Mouse (Mus musculus) frontal cortex, postnatal 10 days (tissue): ENCODE results near the gene Abr.
A peak's percentile ranks its signal among the peaks of the same experiment; 100 is the strongest.

ENCODE experiments used
- DNase-seq, 2 experiments: peaks; one replicate each; pipeline ENCODE4 v3.0.0; 2022; ENCODE audit warnings: low spot score in 2 of 2, mixed read lengths in 1 of 2

Gene Abr

DNA sequence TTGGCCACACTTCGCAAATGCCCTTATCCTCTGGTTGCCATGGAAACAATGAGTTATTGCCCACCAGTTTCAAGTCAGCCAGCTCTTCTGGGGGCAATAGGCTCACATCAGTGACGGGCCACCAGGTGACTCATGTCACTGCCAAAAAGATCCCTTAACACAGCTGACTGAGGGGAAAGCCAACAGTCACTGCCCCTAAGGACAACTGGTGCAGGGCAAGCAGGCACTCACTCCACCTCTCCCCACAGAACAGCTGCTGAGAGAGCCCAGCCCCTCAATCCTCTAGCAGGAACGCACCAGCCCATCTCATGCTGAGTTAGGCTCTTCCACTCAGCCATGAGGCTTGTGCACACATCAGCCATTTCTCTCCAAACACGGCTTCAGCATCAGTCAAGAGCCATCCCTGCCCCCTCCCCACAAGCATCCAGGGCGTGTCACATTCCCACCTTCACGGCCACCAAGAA, 128.3 kb downstream of the Abr start:
- DNase-seq = no peak

DNA sequence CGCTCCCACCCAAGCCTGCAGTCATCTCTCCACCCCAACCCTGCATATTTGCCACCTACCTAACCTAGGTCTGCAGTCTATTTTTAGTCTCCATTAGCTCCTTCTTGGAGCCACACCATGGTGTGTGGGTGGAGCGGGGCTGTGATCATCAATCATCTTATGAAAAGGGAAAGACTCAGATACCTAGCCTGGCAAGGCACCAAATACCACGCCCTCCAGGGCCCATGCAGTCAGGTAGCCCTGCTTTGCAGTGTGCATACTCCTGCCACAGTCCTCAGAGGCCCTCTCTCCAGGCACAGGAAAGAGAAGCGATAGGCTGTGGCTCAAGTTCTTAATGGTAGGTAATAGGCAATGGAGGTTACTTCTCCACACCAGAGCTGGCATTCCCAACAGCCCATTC, 128.9 kb downstream of the Abr start:
- no peak for DNase-seq

DNA sequence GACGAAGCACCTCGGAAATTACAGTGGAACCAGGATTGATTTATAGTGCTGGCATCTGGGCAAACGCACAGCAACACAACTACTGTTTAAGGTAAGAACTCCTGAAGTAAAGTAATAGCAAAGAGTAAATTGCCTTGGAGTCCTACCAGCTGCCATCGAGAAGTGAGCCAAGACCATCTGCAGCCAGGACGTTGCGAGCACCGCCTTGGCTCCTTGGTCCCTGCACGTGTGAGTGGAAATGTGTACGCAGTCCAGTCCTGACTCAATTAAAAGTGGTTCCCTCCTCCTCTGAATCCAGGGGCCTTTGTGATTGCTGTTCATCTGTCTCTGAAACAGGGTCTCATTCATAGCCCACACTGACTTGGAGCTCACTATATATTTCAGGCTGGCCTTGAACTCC, 130.3 kb downstream of the Abr start:
- DNase-seq = no peak

DNA sequence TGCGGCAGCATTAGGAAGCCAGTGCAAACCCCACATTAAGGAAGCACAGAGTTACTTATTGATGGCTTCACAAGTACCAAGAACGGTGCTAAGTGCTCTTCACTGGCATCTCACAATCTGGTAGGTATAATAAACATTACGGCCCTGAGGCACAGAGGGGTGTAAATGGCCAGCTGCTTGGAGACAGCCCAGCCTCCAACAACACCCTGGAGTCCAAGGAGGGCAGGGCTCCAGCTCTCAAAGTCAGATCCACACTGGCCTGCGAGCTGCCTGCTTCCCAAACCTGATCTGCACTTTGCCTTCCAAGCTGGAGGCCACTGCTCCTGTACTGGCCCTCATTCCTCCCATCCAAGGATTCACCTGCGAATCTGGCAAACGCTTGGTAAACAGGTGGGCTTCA, 132.7 kb downstream of the Abr start:
- DNase-seq = no peak

GRCm38 (mm10) chr11:76487024-76487423, 135.1 kb downstream of the Abr start:
- DNase-seq = no peak

GRCm38 (mm10) chr11:76484033-76484432, 138.1 kb downstream of the Abr start:
- DNase-seq = no peak

DNA sequence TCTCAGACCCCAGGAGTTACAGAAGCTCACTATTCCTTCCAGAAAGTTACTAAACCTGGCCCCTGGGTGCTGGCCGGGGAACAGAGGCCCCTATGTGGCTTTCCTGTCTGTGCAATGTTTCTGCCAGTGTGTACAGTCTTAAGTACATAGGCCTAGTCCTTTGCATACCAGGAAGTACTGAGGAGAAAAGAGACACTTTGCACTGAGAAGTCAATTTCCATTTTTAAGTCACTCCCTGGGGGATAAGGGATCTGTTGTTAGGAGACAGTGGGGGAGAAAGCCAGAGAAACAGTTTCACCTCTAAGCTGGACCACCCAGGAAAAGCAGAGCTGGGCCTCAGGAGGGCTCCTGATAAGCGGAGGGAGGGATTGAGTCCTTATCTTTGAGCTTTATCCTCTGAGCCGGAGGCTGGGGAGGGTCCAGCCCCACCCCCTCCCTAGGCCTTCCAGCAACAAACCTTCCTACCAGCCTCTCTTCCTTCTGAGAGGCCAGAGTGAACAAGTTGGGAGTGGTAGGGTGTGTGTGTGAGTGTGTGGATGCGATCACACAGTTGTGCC, 138.9 kb downstream of the Abr start:
- no peak for DNase-seq

DNA sequence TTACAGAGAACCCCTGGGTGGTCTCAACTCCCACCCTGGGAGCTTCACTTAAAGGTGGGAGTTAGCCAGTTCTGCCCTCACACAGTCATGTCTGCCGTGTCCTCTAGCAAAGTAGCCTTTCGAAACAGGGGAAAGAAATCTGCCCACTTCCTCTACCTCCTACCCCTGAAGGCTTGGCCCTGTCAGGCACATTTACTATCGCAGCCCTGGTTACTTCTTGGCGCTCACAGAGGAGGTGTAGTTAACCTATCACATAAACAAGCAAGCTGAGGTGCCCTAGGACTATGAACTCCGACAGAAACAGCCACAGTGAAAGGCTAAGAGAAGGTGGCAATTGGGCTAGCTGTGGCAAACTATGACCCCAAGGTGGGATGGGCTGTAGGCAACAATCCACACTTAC, 139.4 kb downstream of the Abr start:
- DNase-seq = no peak

- no peak for DNase-seq
Observed at GRCm38 (mm10) chr11:76482183-76482582, 139.9 kb downstream of the Abr start.

DNA sequence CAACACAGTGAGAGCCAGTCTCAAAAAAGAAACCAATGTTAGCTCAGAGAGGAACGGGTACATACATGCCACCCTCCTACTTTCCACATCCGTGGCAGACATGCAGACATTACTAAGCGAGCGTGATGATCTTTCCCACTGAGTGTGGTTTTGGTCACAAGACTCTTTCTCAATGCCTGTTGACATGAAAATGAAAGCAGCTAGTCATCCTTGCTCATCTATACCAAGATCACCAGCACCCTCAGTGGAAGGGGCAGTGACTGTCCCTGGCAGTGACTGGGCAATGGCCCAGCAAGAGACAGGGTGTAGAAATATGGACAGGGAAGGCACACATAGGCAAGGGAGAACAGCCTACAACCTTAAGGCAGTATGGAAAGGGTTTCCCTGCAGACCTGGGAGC, 142.4 kb downstream of the Abr start:
- no peak for DNase-seq

GRCm38 (mm10) chr11:76478676-76479655, 143.1 kb downstream of the Abr start:
- no peak for DNase-seq

- no peak for DNase-seq
Observed at GRCm38 (mm10) chr11:76477095-76477525, 145.0 kb downstream of the Abr start.

GRCm38 (mm10) chr11:76476376-76477094, 145.6 kb downstream of the Abr start:
- no peak for DNase-seq

DNA sequence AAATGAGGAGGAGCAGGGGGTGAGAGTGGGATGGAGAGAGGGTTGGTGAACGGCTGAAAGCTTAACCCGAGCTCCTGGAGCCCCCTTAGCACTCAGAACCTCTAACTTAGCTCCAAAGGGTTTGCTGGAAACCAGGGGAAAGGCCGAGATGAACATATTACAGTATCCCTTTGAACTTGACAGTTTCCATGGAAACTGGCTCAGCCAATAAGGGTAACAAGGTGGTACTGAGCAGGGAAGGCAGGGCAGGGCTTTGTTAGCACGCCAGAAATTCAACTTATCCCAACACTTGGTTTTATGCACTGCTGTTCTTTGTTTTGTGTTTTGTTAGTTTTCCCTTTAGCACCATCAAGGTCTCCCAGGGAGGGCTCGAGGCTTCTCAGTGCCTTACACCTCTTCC, 149.5 kb downstream of the Abr start:
- DNase-seq = no peak

- DNase-seq = peak in 1 of 2 experiments; percentile 64
Observed at GRCm38 (mm10) chr11:76469311-76469998, 152.7 kb downstream of the Abr start.

DNA sequence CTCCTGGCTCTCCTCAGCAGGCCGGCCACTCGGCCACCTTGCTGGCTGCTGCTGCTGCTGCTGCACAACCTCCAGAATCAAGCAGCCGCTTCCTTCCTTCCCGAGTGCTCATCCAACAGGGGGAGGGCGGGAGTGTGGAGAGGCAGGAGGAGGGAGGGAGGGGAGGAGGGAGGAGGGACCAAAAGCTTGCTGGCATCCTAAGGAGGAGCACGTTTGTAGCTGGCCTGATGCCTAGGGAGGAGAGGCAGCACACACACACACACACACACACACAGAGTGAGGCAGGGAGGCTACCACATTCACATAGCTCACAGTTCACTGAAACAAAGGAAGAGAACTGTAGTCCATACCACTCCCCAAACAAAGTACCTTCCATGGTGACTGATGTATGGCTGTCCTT, 153.8 kb downstream of the Abr start:
- DNase-seq = peak; percentile 62 to 65

GRCm38 (mm10) chr11:76467487-76468005, 154.6 kb downstream of the Abr start:
- DNase-seq = no peak

DNA sequence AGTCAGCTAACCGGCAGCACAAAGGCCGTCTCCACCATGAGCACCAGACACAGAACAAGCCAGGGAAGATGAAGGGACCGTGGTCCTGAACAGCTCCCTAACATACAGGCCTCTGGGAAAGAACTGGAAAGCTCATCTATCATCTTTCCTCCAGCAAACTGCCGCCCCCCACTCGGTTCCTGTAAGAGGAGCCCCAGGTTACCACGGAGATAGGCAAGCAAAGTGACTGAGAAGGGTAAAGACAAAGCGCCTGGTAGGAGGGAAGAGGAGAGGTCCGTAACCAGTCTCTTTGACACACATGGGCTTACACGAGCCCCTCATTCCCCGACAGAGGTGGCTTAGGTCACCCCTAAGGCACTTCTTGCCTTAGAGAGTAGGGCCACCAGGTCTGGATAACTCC, 155.0 kb downstream of the Abr start:
- DNase-seq = no peak

- no peak for DNase-seq
Observed at GRCm38 (mm10) chr11:76465879-76466278, 156.2 kb downstream of the Abr start.

GRCm38 (mm10) chr11:76461696-76462095, 160.4 kb downstream of the Abr start:
- no peak for DNase-seq

DNA sequence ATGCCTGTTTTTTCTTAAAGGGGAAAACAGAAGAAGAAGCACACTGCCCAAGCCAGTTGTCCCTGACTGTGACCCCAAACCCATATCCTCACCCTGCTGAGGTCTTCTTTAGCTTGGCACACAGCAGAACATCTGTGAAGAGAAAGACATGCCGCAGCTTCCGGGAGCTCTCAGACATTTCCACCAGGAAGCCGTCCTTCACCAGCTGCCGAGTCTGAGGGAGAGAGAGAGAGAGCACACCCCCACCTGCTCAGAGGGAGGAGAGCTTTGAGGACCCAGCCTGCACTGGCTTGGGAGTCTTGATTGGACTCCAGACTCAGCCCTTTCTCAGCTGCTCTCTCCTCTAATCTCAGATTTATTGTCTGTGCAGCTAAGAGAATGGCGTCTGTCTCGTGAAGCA, 160.9 kb downstream of the Abr start:
- DNase-seq = no peak

GRCm38 (mm10) chr11:76459489-76459888, 162.6 kb downstream of the Abr start:
- no peak for DNase-seq
